Mouse (Mus musculus): Measurements from ENCODE around the gene Tenm4.

- TF ChIP-seq MAFK (IDR thresholded peaks at IDR 0.05; ENCODE audit: insufficient read depth, low read depth, low read length) (no peak), CHD2 (IDR thresholded peaks at IDR 0.05; ENCODE audit: low read depth, low read length) (no peak), ZC3H11A (IDR thresholded peaks at IDR 0.05; ENCODE audit: borderline replicate concordance, low read depth, low read length) (no peak), HCFC1 (IDR thresholded peaks at IDR 0.05; ENCODE audit: borderline replicate concordance, insufficient read depth, low read length) (no peak)
These were observed 380.8 kb downstream of the Tenm4 start for GRCm38 (mm10) chr7:96551809-96552208.
